In the genomic region with DNA sequence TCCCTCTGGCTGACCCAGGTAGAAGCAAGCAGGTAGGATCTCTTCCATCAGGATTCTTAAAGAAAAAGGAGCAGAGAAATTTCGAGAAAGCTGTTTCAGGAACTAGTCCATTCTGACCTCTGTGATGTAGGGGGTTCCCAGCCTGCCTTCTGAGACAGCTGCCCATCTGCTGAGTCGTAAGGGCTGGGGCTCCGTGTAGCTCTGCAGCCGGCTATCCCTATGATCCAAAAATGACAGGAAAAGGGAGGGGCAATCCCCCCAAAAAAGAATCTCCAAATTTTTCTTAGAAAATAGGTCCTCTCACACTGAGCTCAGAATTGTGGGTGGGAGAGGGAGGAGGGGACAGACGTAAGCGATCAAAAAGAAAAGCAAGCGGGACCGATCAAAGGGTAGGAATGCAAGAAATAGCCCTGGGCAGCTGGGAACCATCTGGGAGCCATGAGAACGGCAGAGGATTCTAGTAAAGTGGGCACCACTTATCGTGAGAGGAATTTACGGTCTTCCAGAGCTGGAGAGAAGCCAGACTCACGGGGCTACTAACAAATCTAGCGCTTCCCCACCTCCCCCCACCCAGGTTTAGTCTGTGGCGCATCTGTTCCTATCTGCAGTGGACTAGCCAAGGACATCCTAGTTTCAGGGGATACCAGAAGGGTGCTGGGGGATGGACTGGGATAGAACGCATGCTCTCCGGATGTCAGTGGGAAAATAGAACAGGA, we compare ENCODE assay signal across 8 mouse cellular contexts. TPM values are rescaled to one million over a fixed set of nuclear protein-coding genes. Genes with fewer than 3 reads are reported as not detected.
A peak's percentile ranks its signal among the peaks of the same experiment; 100 is the strongest.
DNase-seq lines count a peak whose midpoint lies in the region; TF ChIP-seq lines count a peak whose summit lies in the region.

No protein-coding gene starts in this region.

- peaks cover 17% of the 10 kb centered on the region for H3K4me1 ChIP-seq in forebrain, embryonic 10.5 days
- H3K4me1 ChIP-seq in olfactory bulb, adult 2 months (ENCODE audit: control insufficient read depth, insufficient read depth, low read length), result peaks cover 10% of the 10 kb centered on the region

- TF ChIP-seq CTCF in olfactory bulb, adult 2 months (IDR thresholded peaks at IDR 0.05; ENCODE audit: insufficient read depth, low read depth, low read length), result no peak

- intact Hi-C loops in left cerebral cortex, postnatal 10 days (cut with DNase I), result loop anchor here (2.0 to 5.0 kb wide), 2 partner anchors 75 to 94 kb away; no protein-coding TSS in a partner anchor

- H3K27me3 ChIP-seq in forebrain, embryonic 10.5 days (ENCODE audit: poor library complexity, severe bottlenecking), result no peaks in the 10 kb centered on the region

- no peaks in the 10 kb centered on the region for H3K36me3 ChIP-seq in forebrain, embryonic 10.5 days (replicated peaks)

- 69% methylated on average over 16 of the region's 16 CpGs for WGBS in forebrain, embryonic 10.5 days
- 20% methylated on average over 16 of the region's 16 CpGs for WGBS in olfactory bulb, adult 2 months

- peak overlapping the region; percentile 51; the same call in 1 of the 2 replicates for H3K27ac ChIP-seq in forebrain, embryonic 10.5 days
- H3K27ac ChIP-seq in olfactory bulb, adult 2 months (ENCODE audit: insufficient read depth, low read depth, low read length), result no peak overlapping the region

- DNase-seq in layer of hippocampus, postnatal 10 days (ENCODE audit: low spot score in 2 of 2), result peak; percentile 42 to 53
- DNase-seq in layer of hippocampus, adult 11-12 months (ENCODE audit: low spot score), result no peak
- DNase-seq in forebrain, embryonic 10.5 days (ENCODE audit: extremely low spot score, low spot score), result no peak
- DNase-seq in left cerebral cortex, postnatal 10 days (ENCODE audit: extremely low spot score in 1 of 2, low spot score in 2 of 2), result peak; percentile 72 to 78
- DNase-seq in adrenal gland, postnatal 10 days, result no peak
- DNase-seq in gastrocnemius, adult 8-10 months (ENCODE audit: low spot score in 2 of 2), result no peak
- DNase-seq in adrenal gland, adult 18-20 months (ENCODE audit: low spot score in 2 of 2), result no peak

- no peaks in the 10 kb centered on the region for H3K9me3 ChIP-seq in forebrain, embryonic 10.5 days

- TF ChIP-seq POLR2A in olfactory bulb, adult 2 months (IDR thresholded peaks at IDR 0.05; ENCODE audit: insufficient read depth, low read depth, low read length), result no peak; the same call in 1 of the 2 replicates

- H3K4me3 ChIP-seq in forebrain, embryonic 10.5 days, result no peak overlapping the region
- peak overlapping the region; percentile 16; the same call in 1 of the 2 replicates for H3K4me3 ChIP-seq in olfactory bulb, adult 2 months (ENCODE audit: insufficient read depth, low read depth, low read length)

RNA-seq across cellular contexts. Expression of a gene that starts 9.5 kb away (rescaled TPM):
- 1 to 10 TPM in 1 of 2 experiments, under 1 TPM in 1; 0.91 to 2.1 TPM for total RNA-seq in layer of hippocampus, postnatal 10 days (2021)
- not detected in 2 replicates for polyA plus RNA-seq in forebrain, embryonic 10.5 days (2016; fragmentation: Nextera tagmentation; extraction: Ambion mirVana)
- total RNA-seq in left cerebral cortex, postnatal 10 days (2021), result 1 to 10 TPM; 1.1 to 1.4 TPM
- polyA plus RNA-seq in olfactory bulb, adult 2 months (2012; ENCODE audit: insufficient read depth, insufficient read length, low replicate concordance, missing spikeins), result not detected in 2 replicates
- total RNA-seq in adrenal gland, postnatal 10 days (2021), result under 1 TPM in 1 of 2 experiments, not detected in 1; 0.09 TPM
- total RNA-seq in gastrocnemius, adult 8-10 months (2022), result not detected
- total RNA-seq in adrenal gland, adult 18-20 months (2021), result not detected

Comparison
In these comparisons a context has a peak if more than half of its experiments do, and no peak if none do; other contexts are left out.
1. DNase-seq: peak in layer of hippocampus, postnatal 10 days (2 of 2) and left cerebral cortex, postnatal 10 days (2 of 2); none in layer of hippocampus, adult 11-12 months (single experiment), forebrain, embryonic 10.5 days (single experiment), adrenal gland, postnatal 10 days (single experiment), gastrocnemius, adult 8-10 months (0 of 2) and adrenal gland, adult 18-20 months (0 of 2).